Mouse (Mus musculus): Measurements from ENCODE around the gene Patl2. TPM values are rescaled to one million over a fixed set of nuclear protein-coding genes. Genes with fewer than 3 reads are reported as not detected.

Patl2 gene
- total and polyA plus RNA-seq, 3 experiments, result 0.58 to 0.84 TPM; not detected in 1

DNA sequence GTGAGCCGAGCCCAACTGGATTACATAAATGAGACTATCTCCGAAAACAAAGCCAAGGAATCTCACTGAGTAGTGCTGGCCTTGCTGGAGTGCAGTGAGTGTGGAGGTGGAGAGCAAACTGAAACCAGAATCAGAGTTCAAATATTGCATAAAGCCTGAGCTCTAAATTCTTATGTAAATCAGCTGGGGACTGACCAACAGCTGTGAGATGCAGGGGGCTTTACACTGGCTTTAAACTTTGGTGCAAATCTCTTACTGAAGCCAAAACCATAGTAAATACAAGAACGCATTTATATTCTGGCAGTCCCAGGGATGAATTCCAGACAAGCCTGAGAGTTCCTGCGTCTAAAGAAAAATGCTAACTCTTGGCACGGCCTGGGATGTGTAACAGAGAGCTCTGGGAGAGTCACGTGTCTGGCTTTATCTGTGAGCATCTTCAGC is 27.6 kb downstream of the Patl2 start:
- peaks cover 0 to 6% of the 10 kb centered on the region in 2 experiments; a peak in 3 of 4 replicates for H3K36me3 ChIP-seq (ENCODE audit: control insufficient read depth in 1 of 2, insufficient read depth in 2 of 2, low read length in 2 of 2)
- H3K79me2 ChIP-seq (ENCODE audit: control insufficient read depth, insufficient read depth, low read length, poor library complexity), result no peaks in the 10 kb centered on the region
- no peak overlapping the region for H3K4me3 ChIP-seq (ENCODE audit: control insufficient read depth in 1 of 2, insufficient read depth in 1 of 2, low read depth in 2 of 2, low read length in 2 of 2)
- H3K27me3 ChIP-seq (ENCODE audit: control insufficient read depth in 1 of 2, insufficient read depth in 2 of 2, low read length in 2 of 2), result no peaks in the 10 kb centered on the region
- H3K9ac ChIP-seq (ENCODE audit: control insufficient read depth, low read depth, low read length, poor library complexity, severe bottlenecking), result no peak overlapping the region
- TF ChIP-seq MAFK (IDR thresholded peaks at IDR 0.05; ENCODE audit: borderline replicate concordance, low read depth, low read length) (no peak), KAT2A (conservative IDR thresholded peaks at IDR 0.05; ENCODE audit: low read depth, low read length) (no peak)
- no peak overlapping the region for H3K27ac ChIP-seq (ENCODE audit: control insufficient read depth, low read depth, low read length)
- no peaks in the 10 kb centered on the region for H3K9me3 ChIP-seq (replicated peaks; ENCODE audit: insufficient read depth, low read length)
- no peak for DNase-seq (ENCODE audit: low read depth, low spot score)
- peaks cover 2 to 4% of the 10 kb centered on the region in 2 experiments; a peak in 3 of 4 replicates for H3K4me1 ChIP-seq (ENCODE audit: control insufficient read depth in 1 of 2, insufficient read depth in 2 of 2, low read length in 2 of 2)

DNA sequence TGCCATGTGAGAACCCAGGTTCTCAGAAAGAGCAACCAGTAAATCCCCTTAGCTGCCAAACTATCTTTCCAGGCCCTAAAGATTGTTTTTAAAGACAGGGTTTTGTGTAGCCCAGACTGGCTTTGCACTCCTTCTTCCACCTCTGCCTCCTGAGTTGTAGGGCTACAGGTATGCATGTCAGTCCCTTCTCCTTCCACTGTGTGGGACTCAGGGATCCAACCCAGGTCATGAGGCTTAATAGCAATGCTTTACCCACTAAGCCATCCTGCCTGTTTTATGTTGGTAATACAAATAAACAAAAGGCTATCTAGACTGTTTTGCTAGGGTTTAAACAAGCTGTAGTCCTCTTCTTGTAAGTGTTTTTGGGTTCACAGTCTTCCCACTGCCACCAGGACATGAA is 28.4 kb downstream of the Patl2 start:
- Histone ChIP-seq H3K79me2 (ENCODE audit: control insufficient read depth, insufficient read depth, low read length, poor library complexity) (no peaks in the 10 kb centered on the region), H3K27ac (ENCODE audit: control insufficient read depth, low read depth, low read length) (no peak overlapping the region), H3K4me3 (ENCODE audit: control insufficient read depth in 1 of 2, insufficient read depth in 1 of 2, low read depth in 2 of 2, low read length in 2 of 2) (no peak overlapping the region), H3K36me3 (ENCODE audit: control insufficient read depth in 1 of 2, insufficient read depth in 2 of 2, low read length in 2 of 2) (peaks cover 3 to 10% of the 10 kb centered on the region in 2 experiments; a peak in 3 of 4 replicates), H3K27me3 (ENCODE audit: control insufficient read depth in 1 of 2, insufficient read depth in 2 of 2, low read length in 2 of 2) (no peaks in the 10 kb centered on the region), H3K9me3 (replicated peaks; ENCODE audit: insufficient read depth, low read length) (no peaks in the 10 kb centered on the region), H3K4me1 (ENCODE audit: control insufficient read depth in 1 of 2, insufficient read depth in 2 of 2, low read length in 2 of 2) (peaks cover 2 to 8% of the 10 kb centered on the region in 2 experiments; a peak in 3 of 4 replicates), H3K9ac (ENCODE audit: control insufficient read depth, low read depth, low read length, poor library complexity, severe bottlenecking) (no peak overlapping the region)
- no peak for DNase-seq (ENCODE audit: low read depth, low spot score)
- TF ChIP-seq ZNF384 (IDR thresholded peaks at IDR 0.05; ENCODE audit: low read depth, low read length), result no peak
- no peak for TF ChIP-seq GABPA (IDR thresholded peaks at IDR 0.05; ENCODE audit: low read depth, low read length)
- no peak for TF ChIP-seq CHD2 (IDR thresholded peaks at IDR 0.05; ENCODE audit: low read length)
- TF ChIP-seq USF1 (IDR thresholded peaks at IDR 0.05; ENCODE audit: low read depth, low read length), result no peak
- TF ChIP-seq E2F4 (IDR thresholded peaks at IDR 0.05; ENCODE audit: borderline replicate concordance, low read depth, low read length), result no peak
- no peak for TF ChIP-seq POLR2AphosphoS2 (IDR thresholded peaks at IDR 0.05; ENCODE audit: low read length)
- no peak for TF ChIP-seq USF2 (IDR thresholded peaks at IDR 0.05; ENCODE audit: borderline replicate concordance in 1 of 2, insufficient read depth in 1 of 2, low read depth in 1 of 2, low read length in 2 of 2)
- TF ChIP-seq EP300 (IDR thresholded peaks at IDR 0.05; ENCODE audit: low read depth in 1 of 2, low read length in 2 of 2), result no peak
- no peak for TF ChIP-seq MXI1 (IDR thresholded peaks at IDR 0.05; ENCODE audit: low read depth, low read length)
- TF ChIP-seq MAZ (IDR thresholded peaks at IDR 0.05; ENCODE audit: low read depth, low read length), result no peak
- TF ChIP-seq RCOR1 (IDR thresholded peaks at IDR 0.05; ENCODE audit: low read depth, low read length), result no peak

- Histone ChIP-seq H3K27ac (ENCODE audit: control insufficient read depth, low read depth, low read length) (no peak overlapping the region), H3K4me3 (ENCODE audit: control insufficient read depth in 1 of 2, insufficient read depth in 1 of 2, low read depth in 2 of 2, low read length in 2 of 2) (no peak overlapping the region), H3K36me3 (ENCODE audit: control insufficient read depth in 1 of 2, insufficient read depth in 2 of 2, low read length in 2 of 2) (peaks cover 3 to 15% of the 10 kb centered on the region in 2 experiments; a peak in 3 of 4 replicates), H3K27me3 (ENCODE audit: control insufficient read depth in 1 of 2, insufficient read depth in 2 of 2, low read length in 2 of 2) (no peaks in the 10 kb centered on the region), H3K9ac (ENCODE audit: control insufficient read depth, low read depth, low read length, poor library complexity, severe bottlenecking) (no peak overlapping the region), H3K4me1 (ENCODE audit: control insufficient read depth in 1 of 2, insufficient read depth in 2 of 2, low read length in 2 of 2) (peaks cover 8 to 11% of the 10 kb centered on the region in 2 experiments), H3K9me3 (replicated peaks; ENCODE audit: insufficient read depth, low read length) (no peaks in the 10 kb centered on the region), H3K79me2 (ENCODE audit: control insufficient read depth, insufficient read depth, low read length, poor library complexity) (peaks cover under 1% of the 10 kb centered on the region)
- DNase-seq (ENCODE audit: low read depth, low spot score), result no peak
- TF ChIP-seq POLR2AphosphoS2 (IDR thresholded peaks at IDR 0.05; ENCODE audit: low read length) (no peak), EP300 (IDR thresholded peaks at IDR 0.05; ENCODE audit: low read depth in 1 of 2, low read length in 2 of 2) (no peak), USF2 (IDR thresholded peaks at IDR 0.05; ENCODE audit: borderline replicate concordance in 1 of 2, insufficient read depth in 1 of 2, low read depth in 1 of 2, low read length in 2 of 2) (no peak), HCFC1 (IDR thresholded peaks at IDR 0.05; ENCODE audit: low read depth, low read length) (no peak), GABPA (IDR thresholded peaks at IDR 0.05; ENCODE audit: low read depth, low read length) (no peak), MAX (IDR thresholded peaks at IDR 0.05; ENCODE audit: low read length) (no peak), ZKSCAN1 (IDR thresholded peaks at IDR 0.05; ENCODE audit: low read depth, low read length) (no peak), ZMIZ1 (IDR thresholded peaks at IDR 0.05; ENCODE audit: low read depth, low read length) (no peak), TAL1 (IDR thresholded peaks at IDR 0.05; ENCODE audit: low read length) (no peak), RCOR1 (IDR thresholded peaks at IDR 0.05; ENCODE audit: low read depth, low read length) (no peak), MXI1 (IDR thresholded peaks at IDR 0.05; ENCODE audit: low read depth, low read length) (no peak), MEF2A (IDR thresholded peaks at IDR 0.05; ENCODE audit: extremely low read depth, insufficient replicate concordance, low read depth, low read length, poor library complexity, severe bottlenecking) (no peak), ZNF384 (IDR thresholded peaks at IDR 0.05; ENCODE audit: low read depth, low read length) (no peak), E2F4 (IDR thresholded peaks at IDR 0.05; ENCODE audit: borderline replicate concordance, low read depth, low read length) (no peak), MAZ (IDR thresholded peaks at IDR 0.05; ENCODE audit: low read depth, low read length) (no peak)
Observed at GRCm38 (mm10) chr2:122156051-122156700, 29.8 kb downstream of the Patl2 start.
